Mouse (Mus musculus): ENCODE data around the gene Usp1. TPM values are rescaled to one million over a fixed set of nuclear protein-coding genes. Genes with fewer than 3 reads are reported as not detected.
"Not testable (repeated sequence)": the region's sequence is repeated elsewhere in the genome, so short reads cannot be mapped to it uniquely, and the experiment has no call there.

The Usp1 gene
- total RNA-seq (2022) = 10 to 100 TPM; 22.1 to 27.3 (median 23.5) TPM

GRCm38 (mm10) chr4:98923568-98924070 is at the start of gene Usp1:
Usp1 (plus strand) TSS chr4:98923810.
- peak in 1 of 2 experiments; percentile 80 for DNase-seq (ENCODE audit: low spot score in 2 of 2)

DNA sequence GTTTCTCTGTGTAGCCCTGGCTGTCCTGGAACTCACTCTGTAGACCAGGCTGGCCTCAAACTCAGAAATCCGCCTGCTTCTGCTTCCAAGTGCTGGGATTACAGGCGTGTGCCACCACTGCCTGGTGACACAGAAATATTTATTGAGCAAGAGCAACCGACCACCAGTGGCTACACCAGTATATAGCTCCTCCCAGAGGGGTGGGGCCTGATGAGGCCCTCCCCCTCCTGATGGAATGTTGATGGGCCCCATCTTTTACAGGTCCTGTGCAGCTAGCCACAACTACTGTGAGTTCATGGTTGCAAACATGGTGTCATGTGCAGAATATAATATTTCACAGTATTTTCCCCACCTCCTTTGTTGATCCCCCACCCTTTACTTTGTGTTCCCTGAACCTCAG is 40.9 kb upstream of the Usp1 start:
- no peak for DNase-seq (ENCODE audit: low spot score in 2 of 2)

- no peak for DNase-seq (ENCODE audit: low spot score in 2 of 2)
These were observed 37.2 kb upstream of the Usp1 start for GRCm38 (mm10) chr4:98886377-98886776.

- DNase-seq (ENCODE audit: low spot score in 2 of 2) = peak; percentile 4 to 8
These were observed 36.5 kb upstream of the Usp1 start for GRCm38 (mm10) chr4:98887148-98887547.

- DNase-seq (ENCODE audit: low spot score in 2 of 2) = no peak
These were observed 13.4 kb upstream of the Usp1 start for GRCm38 (mm10) chr4:98910246-98910645.

DNA sequence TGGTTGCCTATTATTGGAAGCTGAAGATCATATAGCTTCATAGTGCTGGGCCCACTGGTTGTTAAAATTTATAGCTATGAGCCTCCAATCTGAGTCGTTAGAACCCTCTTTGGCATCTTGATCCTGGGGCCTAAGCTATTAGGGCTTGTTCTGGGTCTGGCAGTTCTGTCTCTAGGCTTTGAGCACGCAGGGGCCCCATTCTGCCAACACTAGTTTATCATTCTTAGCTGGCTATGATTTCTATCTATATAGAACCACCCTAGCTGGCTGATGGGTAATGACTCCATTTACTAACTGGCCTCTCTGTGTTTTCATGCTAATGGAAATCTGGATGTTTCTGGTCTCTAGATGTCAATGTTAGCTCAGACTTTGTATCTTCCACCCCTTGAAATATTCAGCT is 5.9 kb upstream of the Usp1 start:
- no peak for DNase-seq (ENCODE audit: low spot score in 2 of 2)

DNA sequence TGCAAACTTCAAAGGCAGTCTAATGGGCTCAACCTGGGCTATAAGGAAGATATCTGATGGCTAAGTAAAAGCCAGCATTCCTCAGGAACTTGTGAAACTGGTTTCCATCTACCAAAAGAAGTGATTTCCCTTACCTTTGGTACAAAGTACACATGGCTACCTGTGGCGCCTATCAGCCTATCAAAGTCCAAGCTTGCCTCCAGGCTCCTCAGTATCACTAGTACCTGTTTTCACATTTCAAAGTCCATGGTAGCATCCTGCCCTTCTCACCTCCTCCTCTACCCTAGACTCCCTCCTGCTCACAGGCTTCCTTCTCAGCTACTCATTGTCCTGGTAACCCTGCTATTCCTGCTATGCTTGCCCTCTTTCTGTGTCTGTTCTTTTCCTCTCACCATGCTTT is 5.4 kb upstream of the Usp1 start:
- no peak for DNase-seq (ENCODE audit: low spot score in 2 of 2)

- DNase-seq (ENCODE audit: low spot score in 2 of 2) = no peak
These were observed 2.7 kb upstream of the Usp1 start for GRCm38 (mm10) chr4:98920896-98921295.

DNA sequence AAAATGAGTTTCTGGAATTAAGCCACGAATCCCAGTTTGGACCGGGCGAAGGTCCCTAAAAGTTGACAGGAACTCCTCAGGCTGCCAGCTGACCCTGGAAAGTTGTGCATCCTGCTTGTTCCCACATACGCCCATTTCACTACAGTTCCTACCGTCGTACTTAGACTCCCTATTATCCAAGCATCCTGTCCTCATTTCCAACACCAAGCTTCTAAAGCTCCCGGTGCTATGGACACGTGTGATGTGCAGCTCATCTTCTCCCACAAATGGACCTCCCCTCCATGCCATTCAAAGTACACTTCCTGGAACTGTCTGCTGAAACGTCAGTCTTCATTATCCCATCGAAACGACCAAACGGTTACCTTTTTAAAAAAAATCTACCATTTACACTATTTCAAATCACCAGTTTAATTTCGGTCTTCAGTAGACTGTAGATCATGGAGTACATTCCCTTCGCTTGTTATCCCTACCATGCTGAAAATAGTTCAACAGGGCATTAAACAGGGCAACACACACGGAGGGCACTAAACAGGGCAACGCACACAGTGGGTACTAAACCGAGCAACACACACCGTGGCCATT is 1.5 kb upstream of the Usp1 start:
- DNase-seq (ENCODE audit: low spot score in 2 of 2) = no peak

- DNase-seq (ENCODE audit: low spot score in 2 of 2) = peak; percentile 85 to 99
These were observed 705 bp upstream of the Usp1 start for GRCm38 (mm10) chr4:98922643-98923567.

DNA sequence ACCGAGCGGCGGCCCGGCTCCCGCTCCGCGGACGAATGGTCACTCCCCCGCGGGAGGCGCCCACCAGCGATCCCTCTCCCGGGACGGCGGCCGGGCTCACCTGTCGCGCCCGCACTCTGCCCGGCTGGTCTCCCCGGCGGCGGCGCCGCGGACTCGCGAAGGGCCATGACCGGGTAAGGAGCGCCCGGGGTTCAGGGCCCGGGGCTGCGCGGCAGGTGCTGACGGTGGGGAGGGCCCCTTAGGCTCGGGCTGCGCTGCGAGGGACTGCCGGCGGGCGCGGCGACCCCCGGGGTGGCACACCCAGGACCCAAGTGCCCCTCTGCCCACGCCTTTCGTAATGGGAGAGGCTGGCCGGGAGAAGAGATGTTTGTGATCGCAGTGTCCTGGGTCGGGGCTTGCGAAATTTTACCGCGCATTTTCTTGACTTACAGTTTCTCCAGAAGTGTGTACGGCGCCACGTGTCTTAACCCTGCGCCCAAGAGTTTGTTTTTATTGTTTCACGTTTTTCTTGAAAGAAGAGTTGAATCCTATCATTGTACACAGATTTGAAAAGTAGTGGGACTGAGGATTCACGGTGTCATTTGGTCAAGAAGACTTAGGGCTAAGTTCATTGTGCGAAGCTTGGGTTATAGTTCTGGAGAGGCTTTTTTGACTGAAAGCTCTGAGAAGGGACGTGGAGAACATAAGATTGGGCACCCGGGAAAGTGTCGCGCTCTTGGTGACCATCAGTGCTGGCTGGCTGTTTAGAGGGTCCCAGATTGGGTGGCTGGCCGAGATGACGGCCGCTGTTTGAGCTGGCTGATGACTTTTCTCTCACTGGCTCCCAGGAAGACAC is 678 bp downstream of the Usp1 start:
- peak in 1 of 2 experiments; percentile 47 for DNase-seq (ENCODE audit: low spot score in 2 of 2)

GRCm38 (mm10) chr4:98924906-98925178 is 1.2 kb downstream of the Usp1 start:
- DNase-seq (ENCODE audit: low spot score in 2 of 2) = no peak

GRCm38 (mm10) chr4:98925250-98925781 is 1.7 kb downstream of the Usp1 start:
- DNase-seq (ENCODE audit: low spot score in 2 of 2) = no peak

- DNase-seq (ENCODE audit: low spot score in 2 of 2) = no peak
These were observed 12.4 kb downstream of the Usp1 start for GRCm38 (mm10) chr4:98936036-98936435.

GRCm38 (mm10) chr4:98938210-98938609 is 14.6 kb downstream of the Usp1 start:
- DNase-seq (ENCODE audit: low spot score in 2 of 2) = not testable (repeated sequence)

GRCm38 (mm10) chr4:98950563-98950962 is 27.0 kb downstream of the Usp1 start:
- no peak for DNase-seq (ENCODE audit: low spot score in 2 of 2)

DNA sequence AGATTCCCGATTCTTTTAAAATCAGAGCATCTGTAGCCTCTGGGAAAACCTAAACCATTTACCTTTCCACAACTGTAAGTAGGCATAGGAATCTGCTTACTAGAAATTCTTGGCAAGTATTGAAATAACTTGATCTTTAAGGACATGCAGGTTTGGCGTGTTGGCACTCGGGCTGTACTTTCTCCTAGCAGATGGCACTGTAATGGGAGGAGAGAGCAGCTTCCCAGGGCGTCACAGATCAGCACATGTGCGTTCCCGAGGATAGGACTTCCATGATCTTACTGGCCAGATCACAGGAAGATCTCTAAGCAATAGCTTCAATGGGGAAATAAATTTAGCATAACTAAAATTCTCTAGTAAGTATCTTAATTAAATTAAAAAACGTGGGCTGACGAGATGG is 32.4 kb downstream of the Usp1 start:
- no peak for DNase-seq (ENCODE audit: low spot score in 2 of 2)

DNA sequence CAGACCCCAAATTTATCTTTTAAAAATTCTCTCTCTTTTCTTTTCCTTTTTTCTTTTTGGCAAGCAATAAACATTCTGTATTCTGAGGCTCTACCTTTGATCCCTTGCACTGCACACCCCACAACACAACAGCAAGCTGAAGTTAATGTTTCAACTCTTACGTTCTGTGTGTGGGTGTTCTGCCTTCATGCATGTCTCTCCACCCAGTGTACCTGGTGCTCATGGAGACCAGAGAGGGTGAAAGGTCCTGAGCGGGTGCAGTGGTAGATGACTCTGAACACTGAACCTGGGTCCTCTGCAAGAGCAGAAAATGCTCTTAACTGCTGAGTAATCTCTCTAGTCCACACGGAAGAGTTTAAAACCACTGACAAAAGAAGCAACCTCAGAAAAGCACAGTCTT is 36.6 kb downstream of the Usp1 start:
- DNase-seq (ENCODE audit: low spot score in 2 of 2) = no peak

DNA sequence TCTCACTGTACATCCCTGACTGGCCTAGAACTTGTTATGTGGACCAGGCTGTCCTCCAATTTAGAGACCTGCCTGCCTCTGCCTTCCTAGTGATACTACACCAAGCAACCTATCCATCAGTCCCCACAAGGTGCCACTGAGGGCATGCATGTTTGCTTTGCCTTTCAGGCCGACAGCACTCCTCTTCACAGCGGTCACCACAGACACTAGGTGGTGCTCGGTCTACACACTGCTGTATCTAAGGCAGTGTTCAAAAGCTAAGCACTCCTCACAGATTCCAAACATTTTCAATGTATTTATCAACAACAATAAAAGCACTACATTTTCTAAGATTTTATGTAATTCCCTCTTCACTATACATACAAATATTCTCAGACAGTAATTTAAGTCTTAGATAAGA is 46.3 kb downstream of the Usp1 start:
- no peak for DNase-seq (ENCODE audit: low spot score in 2 of 2)

- no peak for DNase-seq (ENCODE audit: low spot score in 2 of 2)
These were observed 52.1 kb downstream of the Usp1 start for GRCm38 (mm10) chr4:98975741-98976140.

DNA sequence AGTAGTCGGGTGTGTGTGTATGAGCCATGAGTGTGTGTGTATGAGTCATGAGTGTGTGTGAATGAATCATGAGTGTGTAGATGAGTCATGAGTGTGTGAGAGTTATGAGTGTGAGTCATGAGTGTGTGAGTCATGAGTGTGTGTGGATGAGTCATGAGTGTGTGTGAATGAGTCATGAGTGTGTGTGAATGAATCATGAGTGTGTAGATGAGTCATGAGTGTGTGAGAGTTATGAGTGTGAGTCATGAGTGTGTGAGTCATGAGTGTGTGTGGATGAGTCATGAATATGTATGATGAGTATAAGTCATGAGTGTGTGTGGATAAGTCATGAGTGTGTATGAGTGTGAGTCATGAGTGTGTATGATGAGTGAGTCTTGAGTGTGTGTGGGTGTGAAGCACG is 54.7 kb downstream of the Usp1 start:
- DNase-seq (ENCODE audit: low spot score in 2 of 2) = not testable (repeated sequence)

DNA sequence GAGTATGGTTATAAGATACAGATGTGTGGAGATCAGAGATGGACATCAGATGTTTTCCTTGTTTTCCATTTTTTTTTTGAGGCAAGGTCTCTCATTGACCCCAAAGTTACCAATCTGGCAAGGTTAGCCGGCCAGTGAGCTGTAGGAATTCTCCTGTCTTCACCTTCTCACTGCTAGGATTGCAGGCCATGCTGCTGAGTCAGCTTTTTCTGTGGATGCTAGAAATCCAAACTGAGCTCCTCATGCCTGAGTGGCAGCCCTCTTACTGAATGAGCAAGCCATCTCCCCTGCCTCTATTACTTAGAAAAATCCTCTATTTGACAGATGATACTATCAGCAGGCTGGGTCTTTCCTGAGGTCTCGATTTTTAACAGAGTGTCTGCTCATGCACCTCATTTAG is 55.1 kb downstream of the Usp1 start:
- DNase-seq (ENCODE audit: low spot score in 2 of 2) = no peak
